Mouse (Mus musculus): Measurements from ENCODE around the gene Zfp451.
"Not testable (repeated sequence)": the region's sequence is repeated elsewhere in the genome, so short reads cannot be mapped to it uniquely, and the experiment has no call there.

The Zfp451 gene

GRCm38 (mm10) chr1:33757491-33758041 lies 56.8 kb downstream of the Zfp451 start, which contains the start of gene Bag2:
Gene Bag2 (minus strand): TSS chr1:33757795.
- peak; percentile 36 for DNase-seq (ENCODE audit: low spot score)

- no peak for DNase-seq (ENCODE audit: low spot score)
These were observed 57.4 kb downstream of the Zfp451 start for GRCm38 (mm10) chr1:33757033-33757413.

GRCm38 (mm10) chr1:33756258-33757032 lies 58.0 kb downstream of the Zfp451 start:
- peak; percentile 43 for DNase-seq (ENCODE audit: low spot score)

- no peak for DNase-seq (ENCODE audit: low spot score)
These were observed 58.6 kb downstream of the Zfp451 start for GRCm38 (mm10) chr1:33755799-33756198.

GRCm38 (mm10) chr1:33754965-33755735 lies 59.2 kb downstream of the Zfp451 start:
- no peak for DNase-seq (ENCODE audit: low spot score)

GRCm38 (mm10) chr1:33754089-33754488 lies 60.3 kb downstream of the Zfp451 start:
- DNase-seq (ENCODE audit: low spot score), result no peak

- no peak for DNase-seq (ENCODE audit: low spot score)
These were observed 63.1 kb downstream of the Zfp451 start for GRCm38 (mm10) chr1:33751283-33751682.

GRCm38 (mm10) chr1:33749709-33750108 lies 64.7 kb downstream of the Zfp451 start:
- DNase-seq (ENCODE audit: low spot score), result not testable (repeated sequence)

- DNase-seq (ENCODE audit: low spot score), result no peak
These were observed 65.3 kb downstream of the Zfp451 start for GRCm38 (mm10) chr1:33749109-33749508.

- no peak for DNase-seq (ENCODE audit: low spot score)
These were observed 68.5 kb downstream of the Zfp451 start for GRCm38 (mm10) chr1:33745901-33746300.

GRCm38 (mm10) chr1:33744815-33745214 lies 69.6 kb downstream of the Zfp451 start:
- DNase-seq (ENCODE audit: low spot score), result not testable (repeated sequence)

GRCm38 (mm10) chr1:33742903-33743302 lies 71.5 kb downstream of the Zfp451 start:
- DNase-seq (ENCODE audit: low spot score), result no peak

GRCm38 (mm10) chr1:33739302-33739701 lies 75.1 kb downstream of the Zfp451 start:
- peak; percentile 88 for DNase-seq (ENCODE audit: low spot score)

- no peak for DNase-seq (ENCODE audit: low spot score)
These were observed 75.6 kb downstream of the Zfp451 start for GRCm38 (mm10) chr1:33738681-33739278.

GRCm38 (mm10) chr1:33738281-33738680 lies 76.1 kb downstream of the Zfp451 start:
- no peak for DNase-seq (ENCODE audit: low spot score)

GRCm38 (mm10) chr1:33734001-33734685 lies 80.3 kb downstream of the Zfp451 start:
- DNase-seq (ENCODE audit: low spot score), result no peak

GRCm38 (mm10) chr1:33733044-33733443 lies 81.4 kb downstream of the Zfp451 start:
- no peak for DNase-seq (ENCODE audit: low spot score)

- DNase-seq (ENCODE audit: low spot score), result no peak
These were observed 89.3 kb downstream of the Zfp451 start for GRCm38 (mm10) chr1:33725086-33725485.

- peak; percentile 49 for DNase-seq (ENCODE audit: low spot score)
These were observed 89.9 kb downstream of the Zfp451 start for GRCm38 (mm10) chr1:33724516-33724915.

GRCm38 (mm10) chr1:33721020-33721419 lies 93.4 kb downstream of the Zfp451 start:
- no peak for DNase-seq (ENCODE audit: low spot score)

- DNase-seq (ENCODE audit: low spot score), result peak; percentile 39
These were observed 94.2 kb downstream of the Zfp451 start for GRCm38 (mm10) chr1:33720231-33720630.

- peak; percentile 78 for DNase-seq (ENCODE audit: low spot score)
These were observed 94.6 kb downstream of the Zfp451 start, which contains the start of gene Rab23 for GRCm38 (mm10) chr1:33719733-33720225. Gene Rab23 (plus strand): TSS chr1:33719887.
